Mouse (Mus musculus) myocyte (in vitro differentiated cells): Measurements from ENCODE around the gene Arvcf.

Source experiments
- MAX ChIP-seq: IDR thresholded peaks from one replicate; pipeline ENCODE4 v1.6.1; 2011; ENCODE audit warnings: low read depth, mild to moderate bottlenecking, control low read depth
- POLR2A ChIP-seq: IDR thresholded peaks from one replicate; pipeline ENCODE4 v1.6.1; 2011; ENCODE audit warnings: low read depth, mild to moderate bottlenecking, control low read depth, moderate library complexity; ENCODE audit not compliant: insufficient read length
- POLR2AphosphoS2 ChIP-seq: IDR thresholded peaks from one replicate; pipeline ENCODE4 v1.6.1; 2011; ENCODE audit warnings: low read depth, control low read depth; ENCODE audit not compliant: insufficient read length
- REST ChIP-seq: IDR thresholded peaks from one replicate; pipeline ENCODE4 v1.6.1; 2011; ENCODE audit warnings: mild to moderate bottlenecking, control low read depth, moderate library complexity; ENCODE audit not compliant: insufficient read depth, insufficient read length
- TCF12 ChIP-seq: IDR thresholded peaks from one replicate; pipeline ENCODE4 v1.6.1; 2011; ENCODE audit warnings: mild to moderate bottlenecking, control low read depth; ENCODE audit not compliant: poor library complexity, insufficient read depth, severe bottlenecking
- USF1 ChIP-seq: IDR thresholded peaks from one replicate; pipeline ENCODE4 v1.6.1; 2011; ENCODE audit warnings: low read depth, mild to moderate bottlenecking, control low read depth, moderate library complexity

GRCm38 (mm10) chr16:18405876-18406275, 57.9 kb downstream of the Arvcf start:
- TF ChIP-seq POLR2A (no peak), MAX (no peak), POLR2AphosphoS2 (peak; percentile 50), REST (no peak), TCF12 (no peak), USF1 (no peak)
